In genomic region chr8:123110649-123111048, GRCm38 (mm10) we compare ENCODE assay signal across 9 mouse cellular contexts. TPM values are rescaled to one million over a fixed set of nuclear protein-coding genes. Genes with fewer than 3 reads are reported as not detected.
DNase-seq lines count a peak whose midpoint lies in the region; ATAC-seq and TF ChIP-seq lines count a peak whose summit lies in the region.
"Had no signal": no experiment of that assay in that cellular context is flagged by ENCODE, and none has a peak within 500 bp of the region (broad histone marks: within the 10 kb centered on the region; RNA-seq: fewer than 3 reads in every experiment).

No protein-coding gene starts in this region.

- 0 out of 2 replicates have a peak, but pooled peaks cover 1% of the 10 kb centered on the region for H3K27me3 ChIP-seq in forebrain, postnatal 0 days (ENCODE audit: insufficient read depth, low read length)
- peaks cover 2% of the 10 kb centered on the region for H3K27me3 ChIP-seq in limb, embryonic 15.5 days

- WGBS in forebrain, postnatal 0 days, result 17% methylated on average over 4 of the region's 4 CpGs
- 10% methylated on average over 4 of the region's 4 CpGs for WGBS in limb, embryonic 15.5 days

- no peaks in the 10 kb centered on the region for H3K4me1 ChIP-seq in forebrain, postnatal 0 days (ENCODE audit: insufficient read depth)
- no peaks in the 10 kb centered on the region for H3K4me1 ChIP-seq in limb, embryonic 15.5 days

- intact Hi-C loops in gastrocnemius, adult 2 months (cut with DNase I), result no loop called here

- peak; percentile 62 for DNase-seq in gastrocnemius, adult 2 months
- DNase-seq in gastrocnemius, postnatal 25 days, result no peak
- peak; percentile 71 to 72 for DNase-seq in B cell, adult 2 months
- peak; percentile 63 for DNase-seq in adrenal gland, postnatal 10 days
- no peak for DNase-seq in forebrain, postnatal 0 days
- no peak for DNase-seq in frontal cortex, postnatal 25 days (ENCODE audit: low spot score in 2 of 2)

- no peak overlapping the region for H3K4me3 ChIP-seq in gastrocnemius, adult 2 months
- no peak overlapping the region for H3K4me3 ChIP-seq in forebrain, postnatal 0 days (ENCODE audit: low read depth, low read length)
- H3K4me3 ChIP-seq in limb, embryonic 15.5 days, result no peak overlapping the region
- H3K4me3 ChIP-seq: myocyte had no signal

- no peak overlapping the region for H3K27ac ChIP-seq in gastrocnemius, adult 2 months
- H3K27ac ChIP-seq in forebrain, postnatal 0 days (ENCODE audit: low read depth, low read length), result no peak overlapping the region
- no peak overlapping the region for H3K27ac ChIP-seq in limb, embryonic 15.5 days

- no peak overlapping the region for H3K9ac ChIP-seq in forebrain, postnatal 0 days
- no peak overlapping the region for H3K9ac ChIP-seq in limb, embryonic 15.5 days

- no peaks in the 10 kb centered on the region for H3K36me3 ChIP-seq in forebrain, postnatal 0 days (ENCODE audit: insufficient read depth)
- peaks cover 2% of the 10 kb centered on the region for H3K36me3 ChIP-seq in limb, embryonic 15.5 days

- peak; percentile 75 for ATAC-seq in forebrain, postnatal 0 days
- peak; percentile 35; the same call in 1 of the 2 replicates for ATAC-seq in limb, embryonic 15.5 days (ENCODE audit: insufficient number of reproducible peaks, low FRiP score, low TSS enrichment, low read depth)
- peak; percentile 79 for ATAC-seq in monocyte, adult 5-6 weeks (replicated peaks; ENCODE audit: insufficient number of reproducible peaks, low FRiP score, low TSS enrichment, poor library complexity, severe bottlenecking)

- TF ChIP-seq CTCF in gastrocnemius, adult 2 months (IDR thresholded peaks at IDR 0.05), result peak; percentile 72
- peak; percentile 71 for TF ChIP-seq CTCF in forebrain, postnatal 0 days (IDR thresholded peaks at IDR 0.05; ENCODE audit: low read depth)

- H3K4me2 ChIP-seq in forebrain, postnatal 0 days (ENCODE audit: low read depth), result no peak overlapping the region
- no peak overlapping the region for H3K4me2 ChIP-seq in limb, embryonic 15.5 days

- no peaks in the 10 kb centered on the region for H3K9me3 ChIP-seq in forebrain, postnatal 0 days (ENCODE audit: low read length)
- no peaks in the 10 kb centered on the region for H3K9me3 ChIP-seq in limb, embryonic 15.5 days

RNA-seq across cellular contexts. Expression of gene Cpne7, which starts 6.5 kb away (rescaled TPM):
- total RNA-seq in gastrocnemius, adult 2 months (2021), result under 1 TPM; 0.13 to 0.20 TPM
- under 1 TPM in 1 of 2 experiments, not detected in 1; 0.13 TPM for total RNA-seq in gastrocnemius, postnatal 25 days (2021)
- total RNA-seq in adrenal gland, postnatal 10 days (2021), result 1 to 10 TPM; 4.9 to 5.1 TPM
- total RNA-seq in forebrain, postnatal 0 days (2014; rRNA removed), result 30.2 and 32.6 TPM in 2 replicates
- 13.5 and 25.0 TPM in 2 replicates for polyA plus RNA-seq in forebrain, postnatal 0 days (2015; fragmentation: Nextera tagmentation; extraction: Ambion mirVana)
- polyA plus RNA-seq in limb, embryonic 15.5 days (2015; fragmentation: Nextera tagmentation; extraction: Ambion mirVana), result 0.84 and 1.2 TPM in 2 replicates
- total RNA-seq in monocyte, adult 5-6 weeks (2017), result 3.8 to 29.8 TPM (median 13.9 TPM) in 3 replicates

RNA-seq across cellular contexts. Expression of gene Rpl13, which starts 8.5 kb away (rescaled TPM):
- 100 to 1,000 TPM; 389 to 466 TPM for total RNA-seq in gastrocnemius, adult 2 months (2021)
- total RNA-seq in gastrocnemius, postnatal 25 days (2021), result 100 to 1,000 TPM; 366 to 379 TPM
- total RNA-seq in adrenal gland, postnatal 10 days (2021), result 100 to 1,000 TPM; 682 to 692 TPM
- total RNA-seq in forebrain, postnatal 0 days (2014; rRNA removed), result 2,315 and 2,714 TPM in 2 replicates
- polyA plus RNA-seq in forebrain, postnatal 0 days (2015; fragmentation: Nextera tagmentation; extraction: Ambion mirVana), result 944 and 1,242 TPM in 2 replicates
- polyA plus RNA-seq in limb, embryonic 15.5 days (2015; fragmentation: Nextera tagmentation; extraction: Ambion mirVana), result 1,386 and 1,581 TPM in 2 replicates
- 1,374 to 1,974 TPM (median 1,861 TPM) in 3 replicates for total RNA-seq in monocyte, adult 5-6 weeks (2017)

RNA-seq across cellular contexts. Expression of gene Sult5a1, which starts 47.5 kb away (rescaled TPM):
- 1 to 10 TPM; 2.1 to 2.5 TPM for total RNA-seq in gastrocnemius, adult 2 months (2021)
- 1 to 10 TPM; 1.4 to 1.8 TPM for total RNA-seq in gastrocnemius, postnatal 25 days (2021)
- 10 to 100 TPM in 1 of 2 experiments, 1 to 10 TPM in 1; 9.0 to 10.3 TPM for total RNA-seq in adrenal gland, postnatal 10 days (2021)
- 0.71 and 5.0 TPM in 2 replicates for total RNA-seq in forebrain, postnatal 0 days (2014; rRNA removed)
- 0.89 and 0.96 TPM in 2 replicates for polyA plus RNA-seq in forebrain, postnatal 0 days (2015; fragmentation: Nextera tagmentation; extraction: Ambion mirVana)
- polyA plus RNA-seq in limb, embryonic 15.5 days (2015; fragmentation: Nextera tagmentation; extraction: Ambion mirVana), result 41.0 and 41.7 TPM in 2 replicates
- not detected in 3 replicates for total RNA-seq in monocyte, adult 5-6 weeks (2017)

RNA-seq across cellular contexts. Expression of gene Spg7, which starts 47.9 kb away (rescaled TPM):
- 10 to 100 TPM; 67.4 to 74.9 TPM for total RNA-seq in gastrocnemius, adult 2 months (2021)
- 10 to 100 TPM; 60.5 to 66.3 TPM for total RNA-seq in gastrocnemius, postnatal 25 days (2021)
- 10 to 100 TPM; 64.9 to 82.8 TPM for total RNA-seq in adrenal gland, postnatal 10 days (2021)
- 56.2 and 62.8 TPM in 2 replicates for total RNA-seq in forebrain, postnatal 0 days (2014; rRNA removed)
- 39.8 and 52.9 TPM in 2 replicates for polyA plus RNA-seq in forebrain, postnatal 0 days (2015; fragmentation: Nextera tagmentation; extraction: Ambion mirVana)
- 33.4 and 38.5 TPM in 2 replicates for polyA plus RNA-seq in limb, embryonic 15.5 days (2015; fragmentation: Nextera tagmentation; extraction: Ambion mirVana)
- 42.5 to 63.1 TPM (median 50.2 TPM) in 3 replicates for total RNA-seq in monocyte, adult 5-6 weeks (2017)

Comparison
In these comparisons a context has a peak if more than half of its experiments do, and no peak if none do; other contexts are left out.
1. DNase-seq: peak in gastrocnemius, adult 2 months (single experiment), B cell, adult 2 months (2 of 2) and adrenal gland, postnatal 10 days (single experiment); none in gastrocnemius, postnatal 25 days (single experiment), forebrain, postnatal 0 days (single experiment) and frontal cortex, postnatal 25 days (0 of 2).
2. Peak in every context shown above with its lines, with median percentiles within 50 percentile points of each other: ATAC-seq.